Mouse (Mus musculus) stomach, postnatal 0 days (tissue): ENCODE data around the gene Cd83.

ENCODE experiments used
- CTCF ChIP-seq: IDR thresholded peaks from 2 replicates; pipeline ENCODE4 v1.5.1; 2016; ENCODE audit warnings: antibody characterized with exemption, low read depth, mild to moderate bottlenecking, moderate library complexity
- EP300 ChIP-seq: optimal IDR thresholded peaks from 2 replicates; pipeline ENCODE3; 2016; ENCODE audit warnings: antibody characterized with exemption

GRCm38 (mm10) chr13:43810621-43811020 lies 26.0 kb downstream of the Cd83 start:
- TF ChIP-seq CTCF (no peak), EP300 (no peak)
